Mouse (Mus musculus) kidney, adult 2 months (tissue): ENCODE data around the gene Lrmda. TPM values are rescaled to one million over a fixed set of nuclear protein-coding genes. Genes with fewer than 3 reads are reported as not detected.

ENCODE experiments used
- DNase-seq: peaks from one replicate; pipeline ENCODE4 v3.0.0; 2021
- H3K27ac ChIP-seq: fragments of 200-500 bp; 2 replicates; pipeline ENCODE4 v1.5.1; 2012; ENCODE audit warnings: low read depth, low read length, control low read depth, inconsistent platforms; ENCODE audit not compliant: insufficient read depth
- H3K27me3 ChIP-seq: fragments of 200-500 bp; replicated peaks from 2 replicates; pipeline ENCODE4 v1.6.1; 2012; ENCODE audit warnings: mild to moderate bottlenecking, moderate library complexity, low read length, inconsistent platforms; ENCODE audit not compliant: control insufficient read depth, insufficient read depth
- H3K36me3 ChIP-seq: fragments of 200-500 bp; 2 replicates; pipeline ENCODE4 v1.6.1; 2012; ENCODE audit warnings: mild to moderate bottlenecking, moderate library complexity, low read length, inconsistent platforms; ENCODE audit not compliant: control insufficient read depth, insufficient read depth
- H3K4me1 ChIP-seq: fragments of 200-500 bp; 2 replicates; pipeline ENCODE4 v1.6.1; 2011; ENCODE audit warnings: low read length; ENCODE audit not compliant: control insufficient read depth, insufficient read depth
- H3K4me3 ChIP-seq: fragments of 200-500 bp; 2 replicates; pipeline ENCODE4 v1.5.1; 2011; ENCODE audit warnings: mild to moderate bottlenecking, low read depth, low read length, control low read depth; ENCODE audit not compliant: insufficient read depth
- CTCF ChIP-seq: fragments of 200-500 bp; conservative IDR thresholded peaks from 2 replicates; pipeline ENCODE4 v1.5.1; 2011; ENCODE audit warnings: low read depth, mild to moderate bottlenecking, control low read depth, low read length, moderate library complexity, mixed read lengths; ENCODE audit not compliant: insufficient read depth, insufficient read length
- POLR2A ChIP-seq: fragments of 200-500 bp; IDR thresholded peaks from one replicate; pipeline ENCODE4 v1.6.1; 2011; ENCODE audit warnings: low read depth, low read length, control low read depth
- WGBS: fragments of 180-500 bp; shearing (Covaris S2); methylation state at CpG from one replicate; pipeline ENCODE4 v1.1.7; 2018; 5-methylcytosine and 5-hydroxymethylcytosine counted together
- polyA plus RNA-seq: library from polyadenylated mRNA; depleted of rRNA; stranded (reverse); fragments of >200 nt; gene quantifications from 2 replicates; pipeline ENCODE4 v1.2.3, GENCODE M21; 2012

Lrmda gene
- polyA plus RNA-seq, 1 experiment = 3.3 TPM

- 90% methylated on average over 3 of the region's 3 CpGs for WGBS
- Histone ChIP-seq H3K4me1 (no peaks in the 10 kb centered on the region; the same call in 1 of the 2 replicates), H3K27ac (no peak overlapping the region), H3K4me3 (no peak overlapping the region), H3K36me3 (no peaks in the 10 kb centered on the region), H3K27me3 (no peaks in the 10 kb centered on the region)
- TF ChIP-seq POLR2A = no peak
- TF ChIP-seq CTCF = no peak
- DNase-seq = no peak
Observed at GRCm38 (mm10) chr14:22611011-22611410, 591.5 kb downstream of the Lrmda start.

GRCm38 (mm10) chr14:22620191-22620590 is 600.7 kb downstream of the Lrmda start:
- Histone ChIP-seq H3K4me3 (no peak overlapping the region), H3K4me1 (peaks cover 7% of the 10 kb centered on the region), H3K27me3 (no peaks in the 10 kb centered on the region), H3K36me3 (no peaks in the 10 kb centered on the region), H3K27ac (no peak overlapping the region)
- TF ChIP-seq CTCF = no peak
- no peak for TF ChIP-seq POLR2A
- no peak for DNase-seq

- Histone ChIP-seq H3K27me3 (no peaks in the 10 kb centered on the region), H3K4me3 (no peak overlapping the region), H3K4me1 (peaks cover 13% of the 10 kb centered on the region; the same call in 1 of the 2 replicates), H3K36me3 (no peaks in the 10 kb centered on the region), H3K27ac (no peak overlapping the region)
- 91% methylated on average over 3 of the region's 3 CpGs for whole genome bisulfite sequencing
- DNase-seq = no peak
- TF ChIP-seq CTCF = no peak
- TF ChIP-seq POLR2A = no peak
Observed at GRCm38 (mm10) chr14:22621941-22622340, 602.4 kb downstream of the Lrmda start.

- Histone ChIP-seq H3K4me1 (peaks cover 35% of the 10 kb centered on the region), H3K36me3 (no peaks in the 10 kb centered on the region), H3K27me3 (no peaks in the 10 kb centered on the region), H3K4me3 (no peak overlapping the region), H3K27ac (peak overlapping the region; percentile 89)
- 42% methylated on average over 8 of the region's 8 CpGs for WGBS
- no peak; the same call in 1 of the 2 replicates for TF ChIP-seq CTCF
- DNase-seq = peak; percentile 95
Observed at GRCm38 (mm10) chr14:22627105-22627829, 607.8 kb downstream of the Lrmda start.

- H3K36me3 ChIP-seq = no peaks in the 10 kb centered on the region
- WGBS = 46% methylated on average over 9 of the region's 9 CpGs
- H3K27me3 ChIP-seq = no peaks in the 10 kb centered on the region
- no peak overlapping the region for H3K4me3 ChIP-seq
- H3K27ac ChIP-seq = peak overlapping the region; percentile 99
- peak; percentile 96 for DNase-seq
- peaks cover 35% of the 10 kb centered on the region for H3K4me1 ChIP-seq
- TF ChIP-seq POLR2A (no peak), CTCF (no peak)
Observed at GRCm38 (mm10) chr14:22630361-22630867, 610.9 kb downstream of the Lrmda start.

- H3K27me3 ChIP-seq = no peaks in the 10 kb centered on the region
- H3K27ac ChIP-seq = peak overlapping the region; percentile 99
- 32% methylated on average over 1 of the region's 1 CpGs for WGBS
- peaks cover 21% of the 10 kb centered on the region for H3K4me1 ChIP-seq
- no peaks in the 10 kb centered on the region for H3K36me3 ChIP-seq
- H3K4me3 ChIP-seq = no peak overlapping the region
- TF ChIP-seq CTCF (no peak), POLR2A (no peak)
- peak; percentile 97 for DNase-seq
Observed at GRCm38 (mm10) chr14:22633612-22634011, 614.1 kb downstream of the Lrmda start.

- whole genome bisulfite sequencing = 77% methylated on average over 4 of the region's 4 CpGs
- Histone ChIP-seq H3K36me3 (no peaks in the 10 kb centered on the region), H3K4me3 (no peak overlapping the region), H3K27ac (no peak overlapping the region), H3K4me1 (peaks cover 8% of the 10 kb centered on the region; the same call in 1 of the 2 replicates), H3K27me3 (no peaks in the 10 kb centered on the region)
- no peak for TF ChIP-seq CTCF
- no peak for TF ChIP-seq POLR2A
- DNase-seq = no peak
Observed at GRCm38 (mm10) chr14:22643494-22643893, 624.0 kb downstream of the Lrmda start.
